Mouse (Mus musculus) intestine, embryonic 15.5 days (tissue): ENCODE results near the gene Trim11. TPM values are rescaled to one million over a fixed set of nuclear protein-coding genes. Genes with fewer than 3 reads are reported as not detected.
"Not testable (repeated sequence)": the region's sequence is repeated elsewhere in the genome, so short reads cannot be mapped to it uniquely, and the experiment has no call there.

ENCODE experiments used
- ATAC-seq: fragments of 200-750 bp; cut with Nextera tagmentation; 2 replicates; pipeline ENCODE4 v1.8.0; 2017; ENCODE audit warnings: moderate TSS enrichment, moderate library complexity
- H3K27ac ChIP-seq: fragments of 300-500 bp; sonication (generic); 2 replicates; pipeline ENCODE4 v1.5.1; 2015; ENCODE audit warnings: mild to moderate bottlenecking, inconsistent platforms
- H3K27me3 ChIP-seq: fragments of 300-500 bp; sonication (generic); replicated peaks from 2 replicates; pipeline ENCODE4 v1.6.1; 2015; ENCODE audit warnings: inconsistent platforms
- H3K36me3 ChIP-seq: fragments of 300-500 bp; sonication (generic); 2 replicates; pipeline ENCODE4 v1.6.1; 2015; ENCODE audit warnings: inconsistent platforms
- H3K4me1 ChIP-seq: fragments of 300-500 bp; sonication (generic); replicated peaks from 2 replicates; pipeline ENCODE4 v1.6.1; 2015; ENCODE audit warnings: inconsistent platforms
- H3K4me2 ChIP-seq: fragments of 300-500 bp; sonication (generic); replicated peaks from 2 replicates; pipeline ENCODE4 v1.6.1; 2015; ENCODE audit warnings: mild to moderate bottlenecking, inconsistent platforms
- H3K4me3 ChIP-seq: fragments of 300-500 bp; sonication (generic); replicated peaks from 2 replicates; pipeline ENCODE4 v1.5.1; 2015; ENCODE audit warnings: inconsistent platforms
- H3K9ac ChIP-seq: fragments of 300-500 bp; sonication (generic); 2 replicates; pipeline ENCODE4 v1.6.1; 2015; ENCODE audit warnings: inconsistent platforms
- H3K9me3 ChIP-seq: fragments of 300-500 bp; sonication (generic); 2 replicates; pipeline ENCODE4 v1.6.1; 2016; ENCODE audit warnings: inconsistent platforms
- WGBS: fragments of 180-500 bp; shearing (Covaris S2); methylation state at CpG from one replicate; pipeline ENCODE4 v1.1.7; 2015; 5-methylcytosine and 5-hydroxymethylcytosine counted together
- polyA plus RNA-seq: library from polyadenylated mRNA; unstranded; fragments of >200 nt; fragmentation: Nextera tagmentation; extraction: Ambion mirVana; gene quantifications from 2 replicates; pipeline ENCODE4 v1.2.1, GENCODE M21; 2015

The Trim11 gene
- polyA plus RNA-seq, 1 experiment from 2014 or later: 16.0 TPM

DNA sequence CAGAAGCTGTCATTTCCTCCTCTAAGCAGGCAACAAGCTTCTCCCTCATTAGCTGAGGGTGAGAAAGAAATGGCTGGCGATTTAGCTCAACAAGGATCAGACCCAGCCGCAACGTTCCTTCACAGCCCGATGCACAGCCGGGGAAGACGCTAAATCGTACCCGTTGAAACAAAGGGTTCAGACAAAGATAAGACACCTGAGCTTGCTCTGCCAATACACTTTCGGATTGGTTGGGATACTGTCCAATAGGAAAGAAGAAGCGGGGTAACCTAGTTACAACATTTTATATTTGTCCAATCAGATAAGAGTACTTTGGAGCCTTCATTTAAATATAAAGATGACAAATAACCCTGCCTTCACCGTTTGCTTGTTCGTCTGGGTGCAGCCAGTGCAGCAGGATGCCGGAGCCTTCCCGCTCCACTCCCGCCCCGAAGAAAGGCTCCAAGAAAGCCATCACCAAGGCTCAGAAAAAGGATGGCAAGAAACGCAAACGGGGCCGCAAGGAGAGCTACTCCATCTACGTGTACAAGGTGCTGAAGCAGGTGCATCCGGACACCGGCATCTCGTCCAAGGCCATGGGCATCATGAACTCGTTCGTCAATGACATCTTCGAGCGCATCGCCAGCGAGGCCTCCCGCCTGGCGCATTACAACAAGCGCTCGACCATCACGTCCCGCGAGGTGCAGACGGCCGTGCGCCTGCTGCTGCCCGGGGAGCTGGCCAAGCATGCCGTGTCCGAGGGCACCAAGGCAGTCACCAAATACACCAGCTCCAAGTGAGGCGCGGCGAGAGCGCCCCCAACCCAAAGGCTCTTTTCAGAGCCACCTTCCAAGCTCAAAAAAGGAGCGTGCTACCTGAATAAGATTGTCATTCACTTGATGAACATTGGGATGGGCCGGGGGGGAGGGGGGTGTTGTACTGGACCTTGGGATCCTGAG lies 29.1 kb upstream of the Trim11 start, which contains the start of gene Hist3h2ba:
Hist3h2ba (plus strand) TSS at position 379 of the 938 bp plus-strand sequence.
- peak within 1 kb of the TSS; percentile 48 for H3K4me3 ChIP-seq
- H3K9ac ChIP-seq: peak within 1 kb of the TSS; percentile 56
- H3K4me2 ChIP-seq: peak within 1 kb of the TSS; percentile 76
- peak; percentile 92 for ATAC-seq
- peaks cover 10% of the 10 kb centered on the region for H3K4me1 ChIP-seq
- under 1% methylated on average over 48 of the region's 48 CpGs for WGBS
- no peaks in the 10 kb centered on the region for H3K36me3 ChIP-seq
- H3K27ac ChIP-seq: peak within 1 kb of the TSS; percentile 85
- H3K27me3 ChIP-seq: no peaks in the 10 kb centered on the region
- H3K9me3 ChIP-seq: no peaks in the 10 kb centered on the region

DNA sequence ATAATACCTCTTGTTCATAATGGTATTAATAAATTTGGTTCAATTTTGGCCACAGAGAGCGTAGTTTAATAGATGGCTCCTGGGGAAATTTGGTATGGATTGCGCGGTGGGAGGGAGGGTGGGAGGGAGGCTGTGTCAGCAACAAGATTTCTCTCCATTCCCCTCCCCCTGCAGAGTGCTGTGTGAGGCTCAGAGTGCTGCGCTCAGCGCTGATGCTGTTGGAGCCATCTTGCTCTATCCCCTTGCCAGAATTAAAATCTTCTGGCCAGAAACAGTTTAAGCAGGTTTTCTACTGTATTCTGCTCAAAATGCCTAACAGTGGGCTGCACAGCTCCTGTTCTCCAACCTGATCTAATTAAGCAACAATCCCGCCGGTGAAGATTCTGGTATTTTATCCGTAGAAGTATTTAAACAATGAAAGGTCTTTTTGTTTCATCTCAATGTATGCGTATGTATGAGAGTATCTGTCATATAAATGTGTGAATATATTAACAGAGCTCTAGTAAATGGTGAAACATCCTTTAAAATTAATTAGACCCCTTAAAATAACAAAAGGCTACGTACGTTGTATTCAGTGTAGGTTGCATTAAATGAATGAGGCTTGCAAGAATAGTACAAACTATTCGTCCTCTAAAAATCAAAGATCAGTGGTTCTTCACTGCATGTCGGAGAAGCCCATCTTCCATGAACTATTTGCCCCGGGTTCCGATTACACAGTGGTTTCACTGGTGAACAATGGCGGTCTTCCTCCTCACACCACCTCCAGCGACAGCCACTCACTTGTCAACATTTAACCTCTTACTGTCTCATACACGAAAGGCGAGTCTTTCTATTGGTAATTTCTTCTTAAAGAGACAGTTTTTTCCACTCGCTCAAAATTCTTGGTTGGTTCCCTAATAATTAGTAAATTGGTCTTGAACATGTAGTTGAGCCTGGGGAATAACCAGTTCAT lies 28.1 kb upstream of the Trim11 start:
- Histone ChIP-seq H3K36me3 (no peaks in the 10 kb centered on the region), H3K9ac (peak overlapping the region; percentile 56), H3K4me1 (peaks cover 10% of the 10 kb centered on the region), H3K4me3 (peak overlapping the region; percentile 48), H3K9me3 (no peaks in the 10 kb centered on the region), H3K27me3 (no peaks in the 10 kb centered on the region), H3K4me2 (peak overlapping the region; percentile 76), H3K27ac (peak overlapping the region; percentile 85)
- WGBS: 10% methylated on average over 20 of the region's 20 CpGs
- peak; percentile 29; the same call in 1 of the 2 replicates for ATAC-seq

DNA sequence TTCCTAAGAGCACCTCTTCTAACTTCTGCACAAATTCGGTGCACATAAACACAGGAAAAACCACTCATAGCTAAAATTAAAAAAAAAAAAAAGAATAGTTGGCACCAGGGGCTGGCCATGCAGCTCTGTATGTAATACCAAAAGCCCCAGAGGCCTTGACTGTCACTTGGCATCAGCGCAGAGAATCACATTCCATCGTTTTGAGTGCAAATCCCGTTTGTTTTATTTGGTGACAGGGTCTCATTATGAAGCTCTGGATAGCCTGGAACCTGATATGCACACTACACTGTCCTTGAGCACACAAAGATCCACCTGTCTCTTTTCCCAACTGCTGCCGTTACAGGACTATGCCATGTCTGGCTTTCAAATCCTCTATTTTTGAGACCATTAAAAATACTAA lies 26.7 kb upstream of the Trim11 start:
- WGBS: 75% methylated on average over 5 of the region's 5 CpGs
- Histone ChIP-seq H3K4me2 (no peak overlapping the region), H3K9me3 (no peaks in the 10 kb centered on the region), H3K4me3 (no peak overlapping the region), H3K27me3 (no peaks in the 10 kb centered on the region), H3K4me1 (peaks cover 10% of the 10 kb centered on the region), H3K27ac (no peak overlapping the region), H3K9ac (no peak overlapping the region), H3K36me3 (no peaks in the 10 kb centered on the region)
- ATAC-seq: no peak

DNA sequence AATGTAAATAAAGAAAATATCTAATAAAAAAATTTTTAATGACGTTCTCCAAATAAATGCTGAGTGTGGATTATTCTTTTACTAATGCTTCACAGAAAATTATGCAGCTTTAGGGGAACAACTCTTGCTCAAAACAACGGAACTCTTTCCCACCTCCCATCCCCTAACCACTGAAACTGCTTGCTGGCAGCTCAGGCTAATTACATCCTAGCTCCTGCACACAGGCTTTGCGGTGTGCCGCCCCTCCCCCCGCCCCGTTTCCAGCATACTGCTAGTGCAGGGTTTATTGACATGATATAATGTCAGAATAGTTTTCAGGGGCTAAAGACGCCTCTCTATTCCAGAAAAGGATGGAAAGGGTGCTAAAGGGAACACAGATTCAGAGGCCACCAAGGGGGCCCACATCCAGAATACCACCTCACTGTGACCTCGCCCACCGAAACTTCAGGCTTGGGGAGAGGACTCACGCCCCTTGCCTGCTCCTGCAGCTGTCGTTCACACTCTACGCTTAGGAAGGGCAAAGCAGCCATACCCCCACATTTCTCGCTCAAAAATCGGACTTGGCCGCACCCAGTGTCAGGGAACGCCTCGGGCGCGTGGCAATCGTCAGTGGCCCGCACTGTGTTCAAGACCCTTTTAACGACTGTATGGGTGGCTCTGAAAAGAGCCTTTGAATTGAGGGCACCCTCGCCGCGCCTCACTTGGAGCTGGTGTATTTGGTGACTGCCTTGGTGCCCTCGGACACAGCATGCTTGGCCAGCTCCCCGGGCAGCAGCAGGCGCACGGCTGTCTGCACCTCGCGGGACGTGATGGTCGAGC lies 24.3 kb upstream of the Trim11 start:
- ATAC-seq: peak; percentile 32
- Histone ChIP-seq H3K27ac (peak overlapping the region; percentile 91), H3K4me2 (peak overlapping the region; percentile 88), H3K4me1 (peaks cover 24% of the 10 kb centered on the region), H3K27me3 (no peaks in the 10 kb centered on the region), H3K36me3 (no peaks in the 10 kb centered on the region), H3K9ac (peak overlapping the region; percentile 65), H3K9me3 (no peaks in the 10 kb centered on the region), H3K4me3 (peak overlapping the region; percentile 82)
- WGBS: under 1% methylated on average over 33 of the region's 33 CpGs

DNA sequence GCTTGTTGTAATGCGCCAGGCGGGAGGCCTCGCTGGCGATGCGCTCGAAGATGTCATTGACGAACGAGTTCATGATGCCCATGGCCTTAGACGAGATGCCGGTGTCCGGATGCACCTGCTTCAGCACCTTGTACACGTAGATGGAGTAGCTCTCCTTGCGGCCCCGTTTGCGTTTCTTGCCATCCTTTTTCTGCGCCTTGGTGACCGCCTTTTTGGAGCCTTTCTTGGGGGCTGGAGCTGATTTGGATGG lies 23.8 kb upstream of the Trim11 start:
- not testable (repeated sequence) for H3K9me3 ChIP-seq

DNA sequence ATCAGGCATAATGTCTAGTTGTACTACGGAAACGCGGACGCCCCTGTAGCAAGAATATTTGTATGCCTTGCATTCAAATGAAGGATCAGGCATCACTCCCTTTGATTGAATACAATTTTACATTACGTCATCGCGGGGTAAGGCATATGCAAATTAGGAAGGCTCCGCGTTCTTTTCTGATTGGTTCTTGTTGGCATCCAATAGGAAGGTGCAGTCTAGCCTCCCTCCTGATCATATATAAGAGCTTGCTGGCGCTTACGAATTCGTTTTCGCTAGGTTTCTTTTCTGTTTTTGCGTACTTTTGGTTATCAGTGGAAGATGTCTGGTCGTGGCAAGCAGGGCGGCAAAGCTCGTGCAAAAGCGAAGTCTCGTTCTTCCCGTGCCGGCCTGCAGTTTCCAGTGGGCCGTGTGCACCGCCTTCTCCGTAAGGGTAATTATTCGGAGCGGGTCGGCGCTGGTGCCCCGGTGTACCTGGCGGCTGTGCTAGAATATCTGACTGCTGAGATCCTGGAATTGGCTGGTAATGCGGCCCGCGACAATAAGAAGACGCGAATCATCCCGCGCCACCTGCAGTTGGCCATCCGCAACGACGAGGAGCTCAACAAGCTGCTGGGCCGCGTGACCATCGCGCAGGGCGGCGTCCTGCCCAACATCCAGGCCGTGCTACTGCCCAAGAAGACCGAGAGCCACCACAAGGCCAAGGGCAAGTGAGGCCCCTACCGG lies 23.3 kb upstream of the Trim11 start, which contains the start of the genes Hist3h2a and Trim17:
Hist3h2a (plus strand) TSS at position 266 of the 723 bp plus-strand sequence.
Trim17 (plus strand) TSS at position 266 of the 723 bp plus-strand sequence.
- H3K4me1 ChIP-seq: peaks cover 25% of the 10 kb centered on the region
- H3K27me3 ChIP-seq: no peaks in the 10 kb centered on the region
- H3K9me3 ChIP-seq: no peaks in the 10 kb centered on the region
- peak; percentile 95 for ATAC-seq
- peak within 1 kb of the TSS; percentile 82 for H3K4me3 ChIP-seq
- under 1% methylated on average over 49 of the region's 49 CpGs for WGBS
- H3K4me2 ChIP-seq: peak within 1 kb of the TSS; percentile 88
- H3K27ac ChIP-seq: peak within 1 kb of the TSS; percentile 100
- H3K9ac ChIP-seq: peak within 1 kb of the TSS; percentile 95
- no peaks in the 10 kb centered on the region for H3K36me3 ChIP-seq

More for the DNA sequence above, 23.8 kb upstream of the Trim11 start:
- Histone ChIP-seq H3K4me2 (peak overlapping the region; percentile 88), H3K27ac (peak overlapping the region; percentile 91), H3K4me3 (peak overlapping the region; percentile 82), H3K4me1 (peaks cover 24% of the 10 kb centered on the region), H3K9ac (peak overlapping the region; percentile 65)
- not testable (repeated sequence) for H3K36me3 ChIP-seq, H3K27me3 ChIP-seq, ATAC-seq
- WGBS: 0% methylated on average over 17 of the region's 17 CpGs

DNA sequence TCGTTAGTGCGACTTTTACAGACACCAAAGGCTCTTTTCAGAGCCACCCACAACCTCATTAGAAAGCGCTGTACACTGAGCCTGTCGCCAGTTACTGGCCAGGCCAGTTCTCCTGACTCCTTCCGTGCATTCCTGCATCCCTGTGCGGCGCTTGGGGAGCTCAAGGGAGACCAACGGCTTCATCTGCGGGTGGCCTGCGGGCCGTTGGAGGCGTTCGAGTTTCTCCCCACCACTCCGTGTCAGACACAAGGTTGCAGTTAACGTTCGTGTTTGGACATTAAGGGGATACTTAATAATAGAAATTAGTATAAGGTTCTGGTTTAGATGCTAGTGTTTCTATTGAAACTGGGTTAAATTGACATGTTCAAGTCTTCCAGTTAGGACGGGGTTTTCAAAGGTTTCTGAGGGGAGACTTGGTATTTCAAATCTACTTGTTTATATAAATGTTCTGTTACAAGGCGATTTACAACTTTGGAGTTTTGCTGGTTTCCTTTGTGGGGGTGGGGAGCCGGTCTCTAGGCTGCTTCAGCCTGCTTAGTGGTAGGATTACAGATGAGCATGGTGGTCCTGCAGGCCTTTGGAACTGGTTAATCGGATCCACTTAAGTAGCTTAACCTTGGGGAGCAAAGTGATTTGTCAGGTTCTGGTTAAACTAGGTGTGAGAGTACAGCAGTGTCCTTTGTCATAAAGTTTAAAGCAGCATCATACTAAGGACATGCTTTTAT lies 22.6 kb upstream of the Trim11 start:
- no peaks in the 10 kb centered on the region for H3K9me3 ChIP-seq
- H3K4me1 ChIP-seq: peaks cover 25% of the 10 kb centered on the region
- H3K27me3 ChIP-seq: no peaks in the 10 kb centered on the region
- no peaks in the 10 kb centered on the region for H3K36me3 ChIP-seq
- H3K4me2 ChIP-seq: peak overlapping the region; percentile 88
- H3K4me3 ChIP-seq: peak overlapping the region; percentile 82
- ATAC-seq: peak; percentile 24
- WGBS: under 1% methylated on average over 20 of the region's 20 CpGs
- peak overlapping the region; percentile 100 for H3K27ac ChIP-seq
- H3K9ac ChIP-seq: peak overlapping the region; percentile 95

DNA sequence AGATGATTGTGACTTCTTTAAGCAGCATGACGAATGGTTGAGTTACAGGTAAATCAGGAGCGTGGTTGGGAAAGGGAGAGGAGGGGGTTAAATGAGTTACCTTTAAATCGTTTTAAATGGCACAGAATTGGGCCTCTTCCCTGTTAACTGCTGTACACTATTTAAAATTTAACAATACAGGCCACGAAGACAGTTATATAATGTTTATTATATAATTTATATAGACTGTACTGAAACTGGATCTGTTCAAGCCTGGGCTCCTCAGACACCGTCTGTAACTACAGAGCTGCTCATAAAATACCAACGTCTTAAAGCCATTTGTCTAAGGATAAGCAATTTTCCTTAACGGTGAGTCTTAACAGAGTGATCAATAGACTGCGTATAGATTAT lies 22.0 kb upstream of the Trim11 start:
- no peaks in the 10 kb centered on the region for H3K9me3 ChIP-seq
- ATAC-seq: no peak
- H3K27ac ChIP-seq: peak overlapping the region; percentile 100
- no peaks in the 10 kb centered on the region for H3K36me3 ChIP-seq
- peaks cover 25% of the 10 kb centered on the region for H3K4me1 ChIP-seq
- peak overlapping the region; percentile 88 for H3K4me2 ChIP-seq
- H3K9ac ChIP-seq: peak overlapping the region; percentile 95
- peak overlapping the region; percentile 82 for H3K4me3 ChIP-seq
- H3K27me3 ChIP-seq: no peaks in the 10 kb centered on the region
- WGBS: 8% methylated on average over 8 of the region's 8 CpGs

DNA sequence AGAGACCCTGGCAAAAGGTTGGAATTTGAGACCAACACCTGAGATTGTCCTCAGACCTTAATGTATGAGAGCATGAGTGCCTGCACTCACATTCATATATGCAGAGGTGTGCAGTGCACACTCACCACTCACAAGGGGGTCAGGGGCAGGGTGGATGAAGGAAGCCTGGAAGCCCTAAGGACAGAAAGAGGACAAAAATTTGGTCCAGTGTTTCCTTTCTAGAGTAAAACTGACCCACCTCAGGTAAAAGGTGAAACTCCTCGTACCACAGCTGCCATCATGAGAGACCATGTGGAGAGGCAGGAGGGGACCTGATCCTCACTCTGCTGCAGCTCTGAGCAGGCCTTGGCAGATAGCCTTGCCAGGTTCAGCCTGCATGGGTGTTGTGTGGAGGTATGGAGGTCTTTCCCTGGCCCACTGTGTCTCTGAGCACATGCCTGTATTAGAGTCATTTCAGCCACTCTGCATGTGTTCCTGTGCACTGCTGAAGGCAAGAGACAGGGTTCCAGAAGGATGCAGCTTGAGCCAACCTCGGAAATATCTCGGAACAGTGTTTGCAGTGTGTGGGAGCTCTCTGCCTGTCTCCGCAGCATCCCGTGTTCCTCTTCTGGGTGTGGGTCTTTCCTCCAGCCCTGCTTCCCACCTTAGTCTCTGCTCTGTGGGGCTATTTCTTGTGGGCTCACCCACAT lies 20.5 kb upstream of the Trim11 start:
- Histone ChIP-seq H3K9ac (no peak overlapping the region; the same call in 1 of the 2 replicates), H3K36me3 (no peaks in the 10 kb centered on the region), H3K4me3 (no peak overlapping the region; the same call in 1 of the 2 replicates), H3K4me2 (peak overlapping the region; percentile 88), H3K27ac (no peak overlapping the region), H3K4me1 (peaks cover 25% of the 10 kb centered on the region), H3K27me3 (peaks cover 8% of the 10 kb centered on the region; the same call in 1 of the 2 replicates), H3K9me3 (no peaks in the 10 kb centered on the region)
- no peak for ATAC-seq
- WGBS: 78% methylated on average over 5 of the region's 5 CpGs

DNA sequence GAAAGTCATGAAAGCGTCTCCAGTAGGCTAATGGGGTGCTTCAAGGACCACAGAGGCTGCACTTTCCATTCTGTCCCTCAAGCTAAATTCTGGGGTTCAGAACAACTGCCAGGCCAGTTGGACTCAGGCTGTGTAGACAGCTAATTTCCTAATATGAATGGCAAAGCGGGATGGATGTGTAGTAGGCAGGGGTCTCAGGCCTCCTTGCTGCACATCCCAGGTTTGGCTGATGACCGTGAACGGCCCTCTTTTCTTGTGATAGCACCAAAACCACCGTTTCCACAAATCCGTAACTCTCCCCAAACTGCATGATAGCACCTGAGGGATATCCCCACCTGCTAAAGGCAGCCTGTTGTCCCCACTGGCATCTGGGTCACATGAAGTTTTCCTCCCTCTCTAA lies 19.4 kb upstream of the Trim11 start:
- no peak overlapping the region for H3K27ac ChIP-seq
- no peaks in the 10 kb centered on the region for H3K9me3 ChIP-seq
- no peak overlapping the region for H3K4me3 ChIP-seq
- H3K4me2 ChIP-seq: no peak overlapping the region
- H3K36me3 ChIP-seq: no peaks in the 10 kb centered on the region
- H3K27me3 ChIP-seq: peaks cover 11% of the 10 kb centered on the region; the same call in 1 of the 2 replicates
- 85% methylated on average over 6 of the region's 6 CpGs for WGBS
- no peak for ATAC-seq
- no peak overlapping the region for H3K9ac ChIP-seq
- peaks cover 20% of the 10 kb centered on the region for H3K4me1 ChIP-seq
